Mouse (Mus musculus) urinary bladder, postnatal 36 days (tissue): ENCODE data around the gene Spop.
"Not testable (repeated sequence)": the region's sequence is repeated elsewhere in the genome, so short reads cannot be mapped to it uniquely, and the experiment has no call there.

ENCODE experiments used
- DNase-seq, 2 experiments: peaks; one replicate each; pipeline ENCODE4 v3.0.0; 2022; ENCODE audit warnings: low spot score in 2 of 2, mixed read lengths in 1 of 2

The Spop gene

DNA sequence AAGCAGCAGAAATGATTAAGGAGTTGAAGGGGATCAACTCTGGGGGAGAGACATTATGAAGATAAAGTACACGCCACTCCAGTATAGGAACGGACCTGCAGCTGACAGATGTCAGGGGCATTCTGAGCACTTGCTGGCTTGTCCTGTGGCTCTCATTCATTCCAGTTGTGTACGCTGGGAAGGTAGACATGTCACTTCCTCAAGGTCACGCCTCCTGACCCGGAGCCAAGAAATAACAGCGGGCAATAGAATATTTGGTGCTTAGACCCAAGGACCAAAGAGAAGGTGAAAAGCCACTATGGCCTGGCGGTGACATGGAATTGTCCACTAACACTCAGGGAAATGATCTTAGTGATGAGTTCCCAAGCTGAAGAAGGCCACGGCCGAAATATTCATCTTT, 82.0 kb downstream of the Spop start:
- no peak for DNase-seq

DNA sequence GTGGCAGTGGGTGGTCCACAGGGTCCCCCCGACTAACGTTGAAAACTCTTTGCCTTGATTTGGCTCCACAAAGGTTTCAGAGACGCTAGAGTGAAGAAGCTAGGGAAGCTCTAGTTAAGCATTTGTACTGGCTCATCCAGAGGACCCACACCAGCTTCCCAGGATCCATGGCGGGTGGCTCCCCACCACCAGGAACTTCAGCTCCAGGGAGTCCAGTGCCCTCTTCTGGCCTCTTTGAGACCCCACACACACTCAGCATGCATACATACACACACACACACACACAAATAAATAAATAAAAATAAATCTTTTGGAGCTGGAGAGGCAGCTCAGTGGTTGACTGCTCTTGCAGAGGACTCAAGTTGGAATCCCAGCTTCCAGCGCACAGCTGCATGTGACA, 84.0 kb downstream of the Spop start:
- no peak for DNase-seq

DNA sequence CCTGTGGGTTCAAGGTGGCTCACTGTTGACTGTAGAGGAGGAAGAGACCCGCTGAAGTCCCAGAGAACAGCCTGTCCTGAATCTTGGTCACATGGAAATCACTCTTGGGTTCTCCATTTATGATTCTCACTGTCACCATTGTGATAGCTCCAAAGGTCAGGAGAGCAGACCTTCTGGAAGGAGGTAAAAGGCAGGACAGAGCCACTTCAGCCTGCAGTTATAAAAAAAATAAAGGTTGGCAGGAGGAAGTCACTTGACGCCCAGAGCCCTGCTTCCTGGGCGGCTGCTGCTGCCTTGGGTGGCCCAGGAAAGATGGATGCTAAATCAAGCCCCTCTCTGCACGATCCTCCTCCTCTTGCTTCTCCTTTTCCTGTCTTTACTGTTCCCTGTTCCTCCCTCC, 86.5 kb downstream of the Spop start:
- no peak for DNase-seq

DNA sequence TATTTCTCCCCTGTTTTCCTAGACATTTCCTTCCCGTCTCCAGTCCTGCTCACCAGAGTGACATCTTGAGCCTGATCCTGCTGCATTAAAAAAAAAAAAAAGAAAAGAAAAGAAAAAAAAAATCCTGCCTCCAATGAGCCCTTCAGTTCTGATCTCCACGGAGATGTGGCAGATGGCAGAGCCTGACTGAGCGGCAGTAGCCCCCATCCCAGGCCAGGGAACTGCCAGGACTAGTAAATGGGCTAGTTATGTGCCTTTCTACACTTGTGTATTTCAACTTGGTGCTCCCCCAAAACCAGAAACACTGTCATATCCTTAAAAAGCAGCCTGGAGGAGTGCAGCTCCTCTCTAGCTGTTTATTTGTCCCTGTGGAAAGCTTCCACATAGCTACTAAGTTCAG, 87.0 kb downstream of the Spop start:
- DNase-seq = no peak

DNA sequence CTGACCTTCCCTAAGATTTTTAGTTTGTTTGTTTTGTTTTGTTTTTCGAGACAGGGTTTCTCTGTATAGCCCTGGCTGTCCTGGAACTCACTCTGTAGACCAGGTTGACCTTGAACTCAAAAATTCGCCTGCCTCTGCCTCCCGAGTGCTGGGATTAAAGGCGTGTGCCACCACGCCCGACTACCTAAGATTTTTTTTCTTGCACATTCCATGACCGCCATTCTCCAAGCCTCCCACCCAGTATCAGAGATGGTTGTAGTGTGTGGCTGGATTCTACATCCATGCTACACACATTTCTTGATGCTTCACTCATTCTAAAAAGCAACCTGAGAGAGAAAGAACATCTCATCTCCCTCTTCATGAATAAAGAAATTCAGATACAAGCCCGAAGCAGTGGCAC, 87.9 kb downstream of the Spop start:
- DNase-seq = not testable (repeated sequence)

DNA sequence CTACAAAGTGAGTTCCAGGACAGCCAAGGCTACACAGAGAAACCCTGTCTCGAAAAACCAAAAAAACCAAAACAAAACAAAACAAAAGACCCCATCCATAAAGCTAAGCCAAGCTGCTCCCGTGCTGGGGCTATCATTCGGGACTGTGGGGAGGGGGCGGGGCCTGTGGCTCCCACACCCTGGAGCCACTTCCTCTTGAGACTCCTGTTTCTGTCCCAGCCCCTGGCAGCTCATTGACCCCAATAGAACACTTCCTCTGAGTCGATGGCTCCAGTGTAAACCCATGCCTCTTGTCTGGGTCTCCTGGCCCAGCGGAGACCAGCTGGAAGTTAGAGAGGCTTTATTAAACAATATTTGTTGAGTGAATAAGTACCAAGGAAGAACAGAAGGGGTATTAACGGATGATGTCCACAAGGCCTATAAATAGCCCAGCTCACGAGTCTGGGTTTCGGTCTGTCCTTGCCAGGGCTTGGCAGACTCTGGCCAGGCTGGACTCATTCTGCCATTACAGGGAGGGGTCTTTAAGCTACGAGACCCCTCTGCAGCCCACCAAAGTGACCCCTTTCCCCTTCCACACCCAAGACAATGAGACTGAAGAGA, 89.8 kb downstream of the Spop start:
- no peak for DNase-seq

DNA sequence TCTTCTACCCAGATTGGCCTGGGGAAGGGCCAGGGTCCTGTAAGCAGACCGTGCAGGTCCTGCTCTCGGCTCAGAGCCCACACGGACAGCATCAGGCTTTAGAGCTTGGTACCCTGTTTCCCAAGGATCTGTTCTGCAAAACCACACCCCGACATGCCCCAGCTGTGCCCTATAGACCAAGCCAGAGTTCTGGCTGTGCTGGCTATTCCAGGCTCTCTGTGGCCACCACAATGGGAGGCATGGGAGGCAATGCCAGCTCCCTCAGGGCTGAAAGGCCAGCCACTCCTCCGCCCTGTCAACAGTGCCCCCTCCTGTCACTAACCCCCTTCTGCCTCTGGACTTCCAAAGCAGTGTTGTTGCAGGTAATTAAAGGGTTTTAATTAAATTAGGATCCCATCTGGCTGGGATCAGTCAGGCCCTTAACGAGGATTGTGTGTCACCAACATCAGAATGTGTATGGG, 90.4 kb downstream of the Spop start:
- DNase-seq = no peak

DNA sequence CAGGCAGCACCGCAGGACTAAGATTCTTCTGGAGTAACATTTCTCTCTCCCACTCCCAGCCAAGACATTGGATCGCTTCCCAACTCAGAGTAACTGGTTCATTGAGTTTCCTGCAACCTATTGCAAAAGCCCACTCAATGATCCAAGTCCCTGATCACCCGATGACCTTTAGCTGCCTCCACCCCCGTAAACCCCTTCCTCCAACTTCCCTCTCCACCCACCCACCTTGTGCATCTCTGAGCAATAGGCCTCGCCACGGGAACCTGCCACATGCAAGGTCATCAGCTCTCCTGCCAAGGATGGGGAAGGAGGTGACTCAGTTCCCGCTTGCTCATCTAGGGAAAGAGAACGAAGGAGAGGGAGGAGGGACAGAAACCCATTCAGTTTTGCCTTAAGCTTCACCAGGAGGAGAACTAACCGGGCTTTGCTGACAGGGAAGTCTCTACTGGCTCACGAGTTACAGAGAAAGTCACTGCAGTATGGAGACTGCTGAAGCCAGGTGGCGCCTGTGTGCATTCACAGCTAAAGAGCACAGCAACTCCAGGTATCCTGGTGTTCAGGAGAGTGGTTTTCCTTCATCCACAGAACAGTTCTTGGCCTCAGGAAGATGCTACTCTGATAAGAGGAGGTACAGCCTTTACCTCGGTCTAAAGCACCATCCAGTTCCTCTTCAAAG, 93.3 kb downstream of the Spop start:
- DNase-seq = peak in 1 of 2 experiments; percentile 25

DNA sequence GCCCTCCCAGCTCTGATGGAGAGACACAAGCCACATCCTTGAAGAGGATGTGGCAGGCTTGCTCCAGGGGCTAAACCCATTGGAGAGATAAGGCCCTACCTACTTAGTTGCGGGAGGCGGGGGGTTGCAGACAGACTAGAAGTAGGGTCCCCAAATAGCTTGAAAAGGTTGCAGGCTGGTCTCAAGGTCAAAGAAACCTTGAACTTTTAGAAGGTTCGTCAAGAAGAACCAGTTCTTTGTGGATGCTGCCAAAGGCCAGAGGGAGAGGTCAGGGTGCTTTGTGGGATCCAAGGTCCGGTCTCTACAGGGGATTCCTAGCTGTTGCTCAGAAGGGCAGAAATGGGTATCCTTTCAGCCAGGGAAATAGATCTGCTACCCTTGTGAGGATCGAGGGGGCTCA, 93.9 kb downstream of the Spop start:
- no peak for DNase-seq

DNA sequence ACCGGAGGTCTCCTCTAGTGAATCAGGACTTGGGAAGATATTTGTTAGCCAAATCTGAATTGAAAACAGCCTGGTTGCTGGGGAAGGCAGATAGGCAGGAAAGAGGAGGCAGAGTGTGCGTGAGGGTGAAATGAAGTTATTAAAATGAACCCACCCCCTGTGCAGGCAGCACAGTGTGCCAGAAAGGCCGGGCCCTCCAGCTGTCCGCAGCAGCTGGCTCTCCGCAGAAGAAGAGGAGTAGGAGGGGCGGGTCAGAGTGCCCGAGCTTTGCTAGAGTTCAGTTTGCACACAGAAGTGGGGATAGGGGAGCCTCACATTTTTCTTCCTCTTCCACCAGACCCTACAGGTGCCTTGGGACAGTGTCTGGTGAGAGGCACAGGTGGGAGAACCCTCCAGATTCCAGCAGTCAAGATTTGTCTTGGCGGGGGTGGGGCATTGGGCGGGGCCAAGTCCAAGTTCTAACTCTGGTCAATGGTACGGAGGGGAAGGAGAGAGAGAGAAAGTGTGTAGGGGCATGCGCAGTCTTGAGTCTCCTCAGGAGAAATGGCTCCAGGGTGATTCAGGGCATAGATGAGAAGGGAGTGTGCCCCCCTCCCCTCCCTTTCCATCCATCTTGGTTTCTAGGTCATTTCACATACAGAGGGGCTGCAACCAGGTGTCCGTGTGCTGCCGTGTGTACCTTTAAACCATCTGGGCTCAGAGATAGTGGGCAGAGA, 94.5 kb downstream of the Spop start:
- DNase-seq = no peak

DNA sequence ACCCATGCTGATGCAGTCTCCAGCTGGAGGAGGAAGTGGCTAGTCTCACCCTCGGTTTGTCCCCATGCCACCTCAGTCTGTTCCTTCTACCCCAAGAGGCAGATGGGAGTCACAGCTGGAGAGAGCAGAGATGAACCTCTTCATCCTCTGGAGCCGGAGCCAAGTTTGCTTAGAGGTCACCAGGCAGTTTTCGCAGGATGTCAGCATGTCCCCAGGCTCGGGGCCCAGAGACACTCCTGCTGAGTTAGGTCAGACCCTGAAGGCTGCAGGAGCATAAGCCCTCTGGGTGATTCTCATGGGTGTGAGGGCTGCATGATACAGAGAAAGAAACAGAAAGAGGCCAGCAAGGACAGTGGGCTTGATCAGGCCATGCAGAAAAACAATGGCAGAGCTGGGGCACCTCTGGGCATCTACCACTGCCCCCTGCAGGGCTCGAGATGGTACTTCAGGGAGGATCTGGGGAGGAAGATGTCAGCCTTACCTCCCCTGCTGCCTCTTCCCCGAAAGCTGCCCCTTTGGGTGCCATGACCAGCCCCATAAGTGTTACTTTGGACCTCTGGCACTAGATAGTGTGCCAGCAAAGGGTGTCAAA, 95.3 kb downstream of the Spop start:
- DNase-seq = no peak

DNA sequence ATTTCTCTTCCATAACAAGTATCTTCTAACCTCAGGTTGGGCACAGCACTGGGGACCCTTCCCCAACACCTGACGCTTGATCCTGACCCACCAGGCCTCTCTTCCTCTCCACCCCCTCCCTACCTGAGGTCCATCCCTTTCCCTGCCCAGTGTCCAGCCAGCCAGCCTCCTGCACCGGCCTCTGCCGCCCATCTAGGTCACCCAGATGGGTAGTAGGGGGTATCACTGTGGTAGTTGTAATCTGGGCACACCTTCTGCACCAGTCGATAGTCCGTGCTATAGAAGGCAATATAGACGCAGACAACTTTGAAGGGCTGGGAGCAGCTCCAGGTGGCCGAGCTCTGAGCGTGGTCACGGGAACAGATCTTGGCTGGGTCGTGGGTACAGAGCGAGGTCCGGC, 96.8 kb downstream of the Spop start:
- DNase-seq = no peak

DNA sequence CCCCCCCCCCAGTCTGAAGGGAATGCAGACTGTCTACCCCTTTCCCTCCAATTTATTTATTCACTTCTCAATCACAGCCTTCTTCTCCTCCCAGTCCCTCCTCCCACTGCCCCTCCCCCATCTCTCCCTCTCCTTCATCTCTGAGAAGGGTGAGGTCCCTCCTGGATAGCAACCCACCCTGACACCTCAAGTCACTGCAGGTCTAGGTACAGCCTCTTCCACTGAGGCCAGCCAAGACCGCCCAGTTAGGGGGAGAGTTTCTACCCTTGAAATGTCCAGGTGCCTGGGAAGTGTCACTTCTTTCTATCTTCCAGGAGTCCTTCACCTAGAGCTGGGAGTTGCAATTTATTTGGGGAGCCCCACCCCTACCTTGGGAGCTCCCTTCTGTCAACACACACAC, 98.0 kb downstream of the Spop start:
- DNase-seq = no peak

DNA sequence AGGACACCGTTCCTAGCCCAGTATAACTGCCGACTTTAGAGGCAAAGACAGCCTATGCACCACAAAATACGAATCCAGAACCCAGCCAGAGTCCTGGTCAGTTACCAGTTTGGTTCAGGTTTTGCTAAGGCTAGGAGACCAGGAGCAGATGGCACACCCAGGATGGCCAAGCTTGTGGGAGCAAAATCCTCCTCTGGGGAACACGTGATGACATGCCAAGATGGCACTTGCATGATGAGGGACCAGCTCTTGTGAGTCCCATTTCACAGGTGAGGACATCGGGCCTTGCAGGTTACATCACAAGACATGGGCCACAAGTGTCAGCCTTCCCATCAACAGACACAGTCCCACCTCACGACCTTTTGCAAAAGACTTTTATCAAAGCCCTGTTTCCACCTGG, 98.5 kb downstream of the Spop start:
- DNase-seq = no peak

DNA sequence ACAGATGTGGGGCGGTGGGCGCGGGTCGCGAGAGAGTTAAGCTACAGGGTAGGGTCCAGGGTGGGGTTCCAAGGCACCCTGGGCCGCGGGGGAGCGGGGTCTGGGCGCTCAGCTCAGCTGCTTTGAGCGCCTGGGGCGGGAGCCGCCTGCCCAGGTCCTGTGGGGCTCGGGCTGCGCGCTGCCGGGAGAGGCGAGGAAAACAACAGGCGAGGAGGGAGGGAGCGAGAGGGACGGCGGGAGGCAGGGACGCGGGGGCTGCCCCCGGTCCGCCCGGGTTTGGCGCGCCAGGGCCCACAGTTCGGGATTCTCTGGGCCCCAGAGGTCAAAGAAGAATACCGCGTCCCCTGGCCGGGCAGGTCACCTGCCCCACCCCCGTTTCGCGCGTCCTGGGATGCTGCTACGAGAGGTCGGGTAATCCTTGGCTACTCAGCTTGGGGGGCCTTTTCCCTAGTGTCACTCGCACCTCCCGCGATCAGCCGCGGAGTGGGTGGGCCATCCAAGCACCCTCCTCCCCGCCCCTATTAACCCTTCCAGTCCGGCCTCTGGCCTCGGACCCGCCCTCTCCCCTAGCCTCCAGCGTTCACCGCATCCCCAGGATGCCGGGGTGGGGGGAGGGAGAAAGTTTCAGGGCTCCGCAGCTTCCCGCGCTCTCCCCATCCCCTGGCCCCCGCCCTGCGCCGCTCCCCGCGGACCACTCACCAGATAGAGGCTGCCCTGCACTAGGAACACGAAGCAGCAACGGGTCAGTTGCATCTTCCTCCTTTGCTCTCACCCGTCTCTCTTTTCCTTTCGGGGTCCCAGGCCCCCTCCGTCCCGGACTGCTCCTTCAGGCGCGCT, 99.8 kb downstream of the Spop start:
- DNase-seq = peak in 1 of 2 experiments; percentile 25

DNA sequence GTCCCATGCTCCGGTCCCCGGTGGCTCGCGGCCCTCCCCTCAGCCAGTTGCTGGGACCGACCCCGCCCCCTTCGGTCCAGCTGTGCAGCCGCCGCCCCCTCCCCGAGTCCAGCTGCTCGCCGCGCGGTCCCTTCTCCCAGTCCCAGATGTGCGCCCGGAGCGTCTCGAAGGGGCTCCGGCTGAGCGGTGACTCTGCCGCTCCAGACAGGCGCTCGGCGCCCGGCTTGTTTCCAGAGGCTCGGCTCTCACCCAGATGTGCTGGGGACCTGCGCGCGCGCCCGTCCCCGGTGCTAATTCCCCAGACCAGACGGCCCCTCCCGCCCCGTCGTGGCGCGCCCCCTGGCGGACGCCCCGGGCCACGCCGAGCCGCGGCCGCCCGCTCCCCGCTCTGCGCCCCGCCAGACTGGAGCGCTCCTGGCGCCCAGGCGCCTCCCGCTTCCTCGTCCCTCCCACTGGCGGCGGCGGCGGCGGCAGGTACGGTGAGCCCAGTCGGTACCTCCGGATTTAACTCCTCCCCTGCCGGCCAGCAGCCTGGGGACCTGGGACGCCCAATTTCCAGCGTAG, 100.5 kb downstream of the Spop start, which contains the start of gene Nxph3:
TSS of gene Nxph3 (minus strand) at position 273 of the 564 bp plus-strand sequence.
- peak; percentile 53 to 74 for DNase-seq

DNA sequence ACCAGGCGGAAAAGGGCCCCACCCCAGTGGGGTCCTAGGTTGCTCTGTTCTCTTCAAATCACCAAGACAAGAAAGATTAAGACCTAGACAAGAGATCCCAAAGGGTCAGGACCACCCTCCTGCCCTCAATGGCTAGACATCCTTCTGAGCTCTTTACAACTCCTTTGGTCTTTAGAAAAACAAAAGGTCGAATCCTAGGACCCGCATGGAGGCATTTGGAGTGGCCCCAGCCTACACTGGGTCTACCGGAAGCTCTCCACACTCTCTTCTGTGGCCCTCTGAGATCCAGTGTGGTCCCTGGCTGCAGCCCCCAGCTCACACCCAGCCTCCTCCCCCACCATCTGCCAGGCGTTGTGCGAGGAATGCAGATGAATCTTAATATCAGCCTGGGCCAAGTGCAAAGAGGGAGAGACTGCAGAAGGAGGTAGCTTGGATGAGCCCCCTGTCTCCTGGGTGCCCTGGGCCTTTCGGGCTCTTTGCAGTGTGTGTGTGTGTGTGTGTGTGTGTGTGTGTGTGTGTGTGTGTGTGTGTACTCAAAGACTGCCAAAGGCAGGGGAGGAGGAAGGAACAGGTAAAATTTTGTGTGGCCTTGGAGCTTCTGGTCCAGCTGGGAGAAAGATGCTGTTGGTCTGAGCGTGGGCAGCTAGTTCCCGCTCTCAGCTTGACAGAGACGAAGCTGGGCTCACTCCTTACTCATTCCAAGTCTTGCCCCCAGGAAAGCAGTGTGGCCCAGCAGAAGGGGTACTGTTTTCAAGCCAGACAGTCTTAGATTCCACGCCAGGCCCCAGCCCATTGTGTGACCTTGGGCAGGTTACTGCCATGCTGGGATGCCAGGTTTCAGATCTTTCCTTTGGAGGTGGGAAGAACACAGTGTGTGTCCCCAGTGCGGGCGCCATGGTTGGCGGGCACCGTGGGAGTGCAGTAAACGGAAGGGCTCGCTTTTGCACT, 101.8 kb downstream of the Spop start:
- DNase-seq = no peak

DNA sequence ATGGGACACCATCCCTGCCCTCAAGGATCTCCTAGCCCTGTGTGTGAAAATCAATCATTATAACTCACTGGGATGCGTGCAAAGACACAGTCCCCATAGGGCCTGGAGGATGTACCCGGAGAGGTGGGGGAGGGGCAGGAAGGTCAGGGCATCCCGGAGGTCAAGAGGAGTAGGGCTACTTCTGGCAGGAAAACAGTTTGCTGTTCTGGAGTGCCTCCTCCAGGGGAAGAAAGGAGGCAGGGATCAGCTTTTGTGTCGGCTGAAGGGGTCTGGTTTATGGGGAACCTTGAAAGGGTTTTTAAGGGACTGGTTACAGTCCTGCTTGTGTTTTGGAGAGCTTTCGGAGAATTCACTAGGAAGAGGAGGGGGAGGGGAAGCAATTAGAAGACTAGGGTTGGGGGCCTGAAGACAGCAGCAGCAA, 102.6 kb downstream of the Spop start:
- DNase-seq = no peak

DNA sequence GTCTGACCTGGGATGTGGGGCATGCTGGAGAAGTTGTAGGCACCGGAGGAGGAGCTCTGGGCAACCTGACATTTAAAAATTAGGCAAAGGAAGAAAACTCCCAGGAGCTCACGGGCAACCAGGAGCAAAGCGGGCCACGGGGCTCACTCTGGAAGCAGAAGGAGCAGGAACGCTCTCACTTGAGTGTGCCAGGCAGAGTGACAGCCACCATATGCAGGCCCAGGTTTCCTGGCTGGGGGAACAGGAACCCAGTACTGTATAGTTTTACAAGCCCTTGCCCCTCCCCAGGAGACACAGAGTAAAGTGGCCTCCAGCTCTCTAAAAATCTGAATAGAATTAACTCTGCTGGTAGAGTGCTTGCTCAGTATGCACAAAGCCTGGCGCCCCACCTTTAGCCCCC, 103.3 kb downstream of the Spop start:
- DNase-seq = no peak

DNA sequence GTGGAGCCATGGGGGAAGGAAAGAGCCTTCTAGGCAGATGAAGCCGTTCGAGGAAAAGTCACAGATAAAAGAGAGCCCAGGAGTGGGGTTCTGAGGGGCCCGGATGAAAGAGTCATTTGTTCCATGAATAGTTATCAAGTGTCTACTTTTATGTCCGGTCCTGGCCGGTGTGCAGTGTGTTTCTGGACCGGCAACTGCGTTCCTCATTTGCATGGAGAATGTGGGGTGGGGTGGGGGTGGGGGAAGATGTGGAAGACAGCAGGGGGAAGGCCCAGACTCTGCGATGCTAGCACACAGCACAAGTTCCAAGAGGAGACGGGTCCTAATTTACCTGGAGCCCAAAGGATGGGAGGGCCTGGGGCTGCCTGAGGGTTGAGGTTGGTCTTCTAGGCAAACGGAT, 105.4 kb downstream of the Spop start:
- no peak for DNase-seq
